Mouse (Mus musculus) myocyte (in vitro differentiated cells): ENCODE measurements around the gene Vwce. TPM values are rescaled to one million over a fixed set of nuclear protein-coding genes. Genes with fewer than 3 reads are reported as not detected.

Experiments
- H3K27me3 ChIP-seq: one replicate; pipeline ENCODE4 v1.6.1; 2011; ENCODE audit not compliant: control insufficient read depth, insufficient read depth, insufficient read length
- H3K36me3 ChIP-seq: one replicate; pipeline ENCODE4 v1.6.1; 2011; ENCODE audit not compliant: control insufficient read depth, insufficient read depth
- H3K4me2 ChIP-seq: one replicate; pipeline ENCODE4 v1.6.1; 2011; ENCODE audit warnings: low read depth, control low read depth
- H3K4me3 ChIP-seq: one replicate; pipeline ENCODE4 v1.5.1; 2011; ENCODE audit warnings: mild to moderate bottlenecking, control low read depth, moderate library complexity
- H3K79me2 ChIP-seq: one replicate; pipeline ENCODE4 v1.6.1; 2011; ENCODE audit not compliant: control insufficient read depth, insufficient read depth
- H3ac ChIP-seq: one replicate; pipeline ENCODE4 v1.6.1; 2011; ENCODE audit not compliant: control insufficient read depth, insufficient read length
- CEBPB ChIP-seq: IDR thresholded peaks from 2 replicates; pipeline ENCODE4 v1.6.1; 2011; ENCODE audit warnings: mild to moderate bottlenecking, moderate library complexity; ENCODE audit not compliant: poor library complexity, insufficient read depth, severe bottlenecking
- E2F4 ChIP-seq: IDR thresholded peaks from one replicate; pipeline ENCODE4 v1.6.1; 2011; ENCODE audit warnings: mild to moderate bottlenecking, control low read depth, moderate library complexity; ENCODE audit not compliant: insufficient read depth
- MAX ChIP-seq: IDR thresholded peaks from one replicate; pipeline ENCODE4 v1.6.1; 2011; ENCODE audit warnings: low read depth, mild to moderate bottlenecking, control low read depth
- MYOD1 ChIP-seq, 3 experiments: IDR thresholded peaks; one replicate each; pipeline ENCODE4 v1.6.1; 2011; ENCODE audit warnings: control low read depth in 2 of 3, low read depth in 2 of 3, mild to moderate bottlenecking in 2 of 3, moderate library complexity in 1 of 3; ENCODE audit not compliant: insufficient read length in 2 of 3, control insufficient read depth in 1 of 3
- MYOG ChIP-seq, 3 experiments: IDR thresholded peaks; one replicate each; pipeline ENCODE4 v1.6.1; 2011; ENCODE audit warnings: control low read depth in 2 of 3, low read depth in 2 of 3, mild to moderate bottlenecking in 2 of 3; ENCODE audit not compliant: insufficient read length in 2 of 3, control insufficient read depth in 1 of 3, insufficient read depth in 1 of 3
- POLR2A ChIP-seq: IDR thresholded peaks from one replicate; pipeline ENCODE4 v1.6.1; 2011; ENCODE audit warnings: low read depth, mild to moderate bottlenecking, control low read depth, moderate library complexity; ENCODE audit not compliant: insufficient read length
- POLR2AphosphoS2 ChIP-seq: IDR thresholded peaks from one replicate; pipeline ENCODE4 v1.6.1; 2011; ENCODE audit warnings: low read depth, control low read depth; ENCODE audit not compliant: insufficient read length
- REST ChIP-seq: IDR thresholded peaks from one replicate; pipeline ENCODE4 v1.6.1; 2011; ENCODE audit warnings: mild to moderate bottlenecking, control low read depth, moderate library complexity; ENCODE audit not compliant: insufficient read depth, insufficient read length
- SRF ChIP-seq: IDR thresholded peaks from one replicate; pipeline ENCODE4 v1.6.1; 2011; ENCODE audit warnings: low read depth; ENCODE audit not compliant: control insufficient read depth, insufficient read length
- TCF12 ChIP-seq: IDR thresholded peaks from one replicate; pipeline ENCODE4 v1.6.1; 2011; ENCODE audit warnings: mild to moderate bottlenecking, control low read depth; ENCODE audit not compliant: poor library complexity, insufficient read depth, severe bottlenecking
- TCF3 ChIP-seq: IDR thresholded peaks from one replicate; pipeline ENCODE4 v1.6.1; 2011; ENCODE audit warnings: low read depth, control low read depth; ENCODE audit not compliant: insufficient read length
- USF1 ChIP-seq: IDR thresholded peaks from one replicate; pipeline ENCODE4 v1.6.1; 2011; ENCODE audit warnings: low read depth, mild to moderate bottlenecking, control low read depth, moderate library complexity
- polyA plus RNA-seq: library from polyadenylated mRNA; unstranded; fragments of >200 nt; fragmentation: generic; extraction: Trizol; gene quantifications from one replicate; pipeline ENCODE4 v1.2.1, GENCODE M21; 2012; ENCODE audit warnings: missing spikeins

The Vwce gene
- polyA plus RNA-seq, 1 experiment: 0.05 TPM

GRCm38 (mm10) chr19:10591659-10592377 lies 42.2 kb upstream of the Vwce start:
- Histone ChIP-seq H3K4me3 (no peak overlapping the region), H3ac (no peak overlapping the region), H3K27me3 (no peaks in the 10 kb centered on the region), H3K4me2 (no peak overlapping the region), H3K36me3 (no peaks in the 10 kb centered on the region), H3K79me2 (no peaks in the 10 kb centered on the region)
- TF ChIP-seq USF1 (no peak), REST (no peak), TCF12 (no peak), POLR2AphosphoS2 (no peak), MYOG (IDR thresholded peaks at IDR 0.05; ENCODE audit: control insufficient read depth in 1 of 3, insufficient read depth in 1 of 3, insufficient read length in 2 of 3, low read depth in 2 of 3) (no peak), POLR2A (no peak), MAX (no peak), TCF3 (no peak), E2F4 (no peak), SRF (no peak), CEBPB (no peak), MYOD1 (IDR thresholded peaks at IDR 0.05; ENCODE audit: control insufficient read depth in 1 of 3, insufficient read length in 2 of 3, low read depth in 2 of 3) (no peak)

GRCm38 (mm10) chr19:10598188-10598587 lies 35.8 kb upstream of the Vwce start:
- Histone ChIP-seq H3K4me2 (no peak overlapping the region), H3K4me3 (no peak overlapping the region), H3ac (no peak overlapping the region), H3K79me2 (no peaks in the 10 kb centered on the region), H3K36me3 (no peaks in the 10 kb centered on the region), H3K27me3 (no peaks in the 10 kb centered on the region)
- TF ChIP-seq POLR2AphosphoS2 (no peak), TCF3 (no peak), TCF12 (no peak), CEBPB (no peak), MYOG (IDR thresholded peaks at IDR 0.05; ENCODE audit: control insufficient read depth in 1 of 3, insufficient read depth in 1 of 3, insufficient read length in 2 of 3, low read depth in 2 of 3) (no peak), POLR2A (no peak), MAX (no peak), USF1 (no peak), REST (no peak), E2F4 (no peak), SRF (no peak), MYOD1 (IDR thresholded peaks at IDR 0.05; ENCODE audit: control insufficient read depth in 1 of 3, insufficient read length in 2 of 3, low read depth in 2 of 3) (no peak)

GRCm38 (mm10) chr19:10599648-10600047 lies 34.4 kb upstream of the Vwce start:
- Histone ChIP-seq H3K79me2 (no peaks in the 10 kb centered on the region), H3K4me2 (no peak overlapping the region), H3K27me3 (no peaks in the 10 kb centered on the region), H3ac (no peak overlapping the region), H3K36me3 (no peaks in the 10 kb centered on the region), H3K4me3 (no peak overlapping the region)
- TF ChIP-seq MAX (no peak), SRF (no peak), MYOG (IDR thresholded peaks at IDR 0.05; ENCODE audit: control insufficient read depth in 1 of 3, insufficient read depth in 1 of 3, insufficient read length in 2 of 3, low read depth in 2 of 3) (no peak), USF1 (no peak), TCF3 (no peak)

GRCm38 (mm10) chr19:10602247-10602769 lies 31.7 kb upstream of the Vwce start:
- Histone ChIP-seq H3K27me3 (no peaks in the 10 kb centered on the region), H3K4me3 (peak overlapping the region; percentile 2), H3K4me2 (peak overlapping the region; percentile 95), H3K36me3 (no peaks in the 10 kb centered on the region), H3K79me2 (peaks cover 19% of the 10 kb centered on the region), H3ac (no peak overlapping the region)
- TF ChIP-seq CEBPB (peak; percentile 41; the same call in 1 of the 2 replicates), USF1 (no peak), TCF12 (no peak), SRF (no peak)

GRCm38 (mm10) chr19:10602787-10603186 lies 31.2 kb upstream of the Vwce start:
- no peak overlapping the region for H3ac ChIP-seq
- H3K4me2 ChIP-seq: peak overlapping the region; percentile 95
- peaks cover under 1% of the 10 kb centered on the region for H3K36me3 ChIP-seq
- H3K4me3 ChIP-seq: peak overlapping the region; percentile 2
- TF ChIP-seq POLR2AphosphoS2 (peak; percentile 35), POLR2A (no peak), MAX (no peak), E2F4 (no peak), REST (no peak)
- no peaks in the 10 kb centered on the region for H3K27me3 ChIP-seq
- H3K79me2 ChIP-seq: peaks cover 24% of the 10 kb centered on the region
